Mouse (Mus musculus) kidney, adult 2 months (tissue): ENCODE measurements around the gene Gm17387.
A peak's percentile ranks its signal among the peaks of the same experiment; 100 is the strongest.

Experiments
- CTCF ChIP-seq: fragments of 200-500 bp; conservative IDR thresholded peaks from 2 replicates; pipeline ENCODE4 v1.5.1; 2011; ENCODE audit warnings: low read depth, mild to moderate bottlenecking, control low read depth, low read length, moderate library complexity, mixed read lengths; ENCODE audit not compliant: insufficient read depth, insufficient read length
- POLR2A ChIP-seq: fragments of 200-500 bp; IDR thresholded peaks from one replicate; pipeline ENCODE4 v1.6.1; 2011; ENCODE audit warnings: low read depth, low read length, control low read depth

DNA sequence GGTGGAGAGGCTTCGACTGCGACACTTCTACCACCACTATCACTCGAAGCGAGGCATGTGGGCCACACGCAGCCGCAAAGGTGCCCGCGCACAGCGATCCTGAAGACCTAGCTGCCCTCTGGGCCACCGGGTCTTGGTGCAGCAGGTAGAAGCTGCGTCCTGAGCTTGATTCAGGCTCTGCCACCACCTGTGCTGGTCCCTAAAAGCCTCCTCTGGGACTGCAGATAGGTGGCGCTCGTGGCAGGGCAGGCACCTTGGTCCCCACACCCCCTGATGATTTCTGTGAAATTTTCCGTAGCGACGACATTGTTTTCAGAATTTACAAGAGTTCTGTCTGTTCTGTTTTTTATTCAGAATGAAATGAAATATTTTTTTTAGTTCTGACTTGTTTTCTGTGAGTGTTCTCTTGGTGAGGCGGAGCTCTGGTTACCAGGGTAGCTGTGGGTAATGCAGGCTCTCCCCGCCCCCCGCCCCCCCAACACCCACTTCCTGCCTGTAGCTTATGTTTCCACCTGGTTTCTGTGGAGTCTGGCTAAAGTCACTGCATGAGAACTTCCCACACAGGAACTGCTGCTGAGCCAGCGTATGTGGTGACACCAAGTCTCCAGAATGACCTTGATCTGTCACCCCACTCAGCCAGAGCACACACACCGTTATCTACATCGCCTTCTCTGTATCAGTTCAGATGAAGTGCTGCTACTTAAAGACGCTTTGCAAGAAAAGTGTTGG, 43.2 kb downstream of the Gm17387 start:
- TF ChIP-seq CTCF = peak; percentile 81
- TF ChIP-seq POLR2A = no peak
